Mouse (Mus musculus) ES-Bruce4 (cell line): ENCODE results near the gene Tnfrsf1a.

Experiments used
- CTCF ChIP-seq: IDR thresholded peaks from one replicate; pipeline ENCODE4 v1.8.1; 2011; ENCODE audit warnings: low read depth, low read length
- EP300 ChIP-seq: IDR thresholded peaks from 2 replicates; pipeline ENCODE4 v1.6.1; 2011; ENCODE audit warnings: low read depth, low read length; ENCODE audit not compliant: insufficient read depth

DNA sequence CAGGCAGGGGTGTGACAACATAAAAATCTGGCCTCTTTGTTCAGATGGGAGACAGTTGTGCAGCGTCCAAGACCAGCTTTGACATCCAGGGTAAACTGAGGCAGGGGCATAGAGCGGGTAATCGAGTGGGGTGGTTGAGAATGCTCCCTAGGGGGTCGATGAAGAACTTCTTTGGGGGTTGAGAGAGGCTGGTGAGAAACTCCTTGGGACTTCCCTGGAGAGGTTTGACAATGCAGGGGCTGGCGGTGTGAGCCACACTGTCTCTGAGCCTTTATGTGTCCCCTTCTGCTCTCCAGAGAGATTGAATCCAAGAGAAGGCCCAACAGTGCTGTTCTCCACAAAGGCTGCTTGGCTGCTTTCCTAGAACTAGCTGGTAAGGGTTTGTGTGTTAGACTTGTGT, 40.7 kb downstream of the Tnfrsf1a start:
- TF ChIP-seq EP300: no peak
- TF ChIP-seq CTCF: no peak
